Mouse (Mus musculus) spleen, adult 12 weeks (tissue): Measurements from ENCODE around the gene Mrpl49.
"Not testable (repeated sequence)": the region's sequence is repeated elsewhere in the genome, so short reads cannot be mapped to it uniquely, and the experiment has no call there.

Source experiments
- DNase-seq: peaks from one replicate; pipeline ENCODE4 v3.0.0; 2022; ENCODE audit warnings: low spot score

The Mrpl49 gene

DNA sequence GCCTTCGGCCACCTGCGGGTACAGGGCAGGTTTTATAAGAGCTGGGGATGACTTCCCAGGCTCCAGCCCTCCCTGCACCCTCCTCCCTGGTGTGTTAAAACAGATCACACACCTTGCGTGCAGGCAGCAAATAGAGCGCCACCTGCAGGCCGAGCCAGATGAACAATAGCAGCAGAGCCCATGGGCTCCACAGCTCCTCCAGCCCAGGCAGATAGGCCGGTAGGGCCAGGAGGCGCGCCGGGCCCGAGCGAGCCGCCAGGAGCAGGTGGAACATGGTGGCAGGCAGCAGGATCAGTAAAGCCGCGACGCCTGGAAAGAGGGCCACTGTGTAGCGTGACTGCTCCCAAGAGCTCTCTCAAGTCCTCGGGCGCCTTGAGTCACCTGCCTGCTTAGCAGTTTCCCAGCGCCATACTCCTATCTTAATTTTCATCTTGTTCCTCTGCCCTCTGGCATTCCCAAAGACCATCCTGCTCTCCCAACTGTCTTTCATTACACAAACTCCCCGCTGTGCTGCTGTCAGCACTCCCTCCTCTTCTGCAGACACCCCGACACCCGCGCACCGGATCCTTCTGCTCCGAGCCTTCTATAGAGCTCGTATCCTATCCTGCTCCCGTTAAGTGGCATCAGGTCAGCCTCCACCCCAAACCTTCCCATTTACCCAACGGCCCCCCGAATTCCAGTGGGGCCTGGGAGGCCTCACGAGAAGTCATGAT, 9.6 kb upstream of the Mrpl49 start:
- peak; percentile 76 for DNase-seq

- no peak for DNase-seq
Measured at GRCm38 (mm10) chr19:6066571-6066970, 9.0 kb upstream of the Mrpl49 start.

DNA sequence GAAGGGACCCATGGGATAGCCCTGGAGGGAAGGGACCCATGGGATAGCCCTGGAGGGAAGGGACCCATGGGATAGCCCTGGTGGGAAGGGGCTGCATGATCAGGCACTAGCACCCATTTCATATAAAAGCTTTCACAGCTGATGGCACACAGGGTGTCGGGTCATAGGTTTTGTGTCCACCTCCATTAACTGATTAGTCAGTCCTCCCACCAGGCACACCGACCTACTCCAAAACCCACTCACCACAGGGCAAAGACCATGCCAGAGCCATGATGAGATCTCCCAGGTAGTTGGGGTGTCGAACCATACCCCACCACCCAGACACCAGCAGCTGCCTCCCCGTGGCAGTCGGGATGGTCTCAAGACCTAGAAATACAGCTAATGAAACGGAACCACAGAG, 5.5 kb upstream of the Mrpl49 start:
- no peak for DNase-seq

- no peak for DNase-seq
Measured at GRCm38 (mm10) chr19:6062418-6062817, 4.8 kb upstream of the Mrpl49 start.

DNA sequence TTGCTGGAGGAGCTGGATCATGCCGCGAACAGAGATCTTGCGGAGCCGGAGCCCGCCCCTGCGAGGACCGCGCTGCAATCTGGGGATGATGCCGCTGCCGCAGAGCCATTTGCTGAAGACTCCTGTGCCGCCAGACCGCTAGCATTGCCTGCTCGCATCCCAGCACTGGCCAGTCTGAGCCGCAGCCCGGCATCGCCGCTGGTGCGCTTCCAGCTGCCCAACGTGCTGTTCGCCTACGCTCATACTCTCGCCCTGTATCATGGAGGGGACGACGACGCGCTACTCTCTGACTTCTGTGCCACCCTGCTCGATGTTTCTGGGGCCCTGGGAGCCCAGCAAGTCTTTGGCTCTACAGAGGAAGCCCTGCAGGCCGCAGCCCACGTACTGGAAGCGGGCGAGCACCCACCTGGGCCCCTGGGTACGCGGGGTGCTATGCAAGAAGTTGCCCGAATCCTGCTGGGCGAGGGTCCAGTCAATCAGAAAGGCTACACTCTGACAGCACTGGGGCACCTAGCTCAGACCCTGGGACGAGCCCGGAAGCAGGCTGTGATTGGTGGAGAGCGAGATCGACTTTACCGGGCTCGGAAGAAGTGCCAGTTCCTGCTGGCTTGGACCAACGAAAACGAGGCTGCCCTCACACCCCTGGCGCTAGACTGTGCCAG, 4.2 kb upstream of the Mrpl49 start:
- DNase-seq: no peak

- DNase-seq: peak; percentile 84
Measured at GRCm38 (mm10) chr19:6061021-6061533, 3.5 kb upstream of the Mrpl49 start, which contains the start of gene Znhit2. Gene Znhit2 (plus strand): TSS chr19:6061192.

DNA sequence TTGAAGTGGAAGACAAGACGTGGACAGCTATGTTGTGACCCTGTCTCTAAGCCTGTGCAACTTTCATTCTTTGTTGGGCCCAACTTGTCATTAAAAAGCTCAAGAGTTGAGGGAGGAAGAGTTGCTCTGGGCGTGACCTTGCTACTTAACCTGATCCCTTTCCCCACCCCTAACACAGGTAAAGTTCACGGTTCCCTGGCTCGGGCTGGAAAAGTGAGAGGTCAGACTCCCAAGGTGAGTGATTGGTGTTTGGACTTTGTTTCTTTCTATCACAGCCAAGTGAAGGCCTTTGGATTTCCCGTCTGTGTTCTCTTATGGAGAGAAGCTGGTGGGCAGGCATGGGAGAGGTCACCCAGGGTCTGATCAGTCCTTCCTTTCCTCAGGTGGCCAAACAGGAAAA, 1.4 kb upstream of the Mrpl49 start:
- no peak for DNase-seq

GRCm38 (mm10) chr19:6058513-6058912, 928 bp upstream of the Mrpl49 start:
- DNase-seq: no peak

- no peak for DNase-seq
Measured at GRCm38 (mm10) chr19:6056696-6057095, 889 bp downstream of the Mrpl49 start.

- no peak for DNase-seq
Measured at GRCm38 (mm10) chr19:6054296-6054695, 3.3 kb downstream of the Mrpl49 start.

DNA sequence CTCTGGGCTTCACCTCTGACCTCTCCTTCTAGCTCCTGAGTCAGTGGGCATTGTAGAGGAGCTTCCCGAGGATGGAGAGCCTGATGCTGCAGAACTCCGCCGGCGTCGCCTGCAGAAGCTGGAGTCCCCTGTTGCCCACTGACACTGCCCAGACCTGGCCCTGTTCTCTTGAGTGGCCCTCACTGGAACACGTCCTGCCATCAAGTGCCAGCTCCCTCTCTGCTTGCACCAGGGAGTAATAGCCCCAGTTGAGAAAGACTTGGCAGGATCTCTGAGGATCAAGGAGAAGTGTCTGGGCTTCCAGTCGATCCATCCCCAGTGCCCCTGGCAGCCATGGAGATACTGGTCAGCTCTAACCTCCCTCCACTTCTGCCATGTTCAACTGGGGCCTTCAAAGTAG, 5.1 kb downstream of the Mrpl49 start:
- no peak for DNase-seq

DNA sequence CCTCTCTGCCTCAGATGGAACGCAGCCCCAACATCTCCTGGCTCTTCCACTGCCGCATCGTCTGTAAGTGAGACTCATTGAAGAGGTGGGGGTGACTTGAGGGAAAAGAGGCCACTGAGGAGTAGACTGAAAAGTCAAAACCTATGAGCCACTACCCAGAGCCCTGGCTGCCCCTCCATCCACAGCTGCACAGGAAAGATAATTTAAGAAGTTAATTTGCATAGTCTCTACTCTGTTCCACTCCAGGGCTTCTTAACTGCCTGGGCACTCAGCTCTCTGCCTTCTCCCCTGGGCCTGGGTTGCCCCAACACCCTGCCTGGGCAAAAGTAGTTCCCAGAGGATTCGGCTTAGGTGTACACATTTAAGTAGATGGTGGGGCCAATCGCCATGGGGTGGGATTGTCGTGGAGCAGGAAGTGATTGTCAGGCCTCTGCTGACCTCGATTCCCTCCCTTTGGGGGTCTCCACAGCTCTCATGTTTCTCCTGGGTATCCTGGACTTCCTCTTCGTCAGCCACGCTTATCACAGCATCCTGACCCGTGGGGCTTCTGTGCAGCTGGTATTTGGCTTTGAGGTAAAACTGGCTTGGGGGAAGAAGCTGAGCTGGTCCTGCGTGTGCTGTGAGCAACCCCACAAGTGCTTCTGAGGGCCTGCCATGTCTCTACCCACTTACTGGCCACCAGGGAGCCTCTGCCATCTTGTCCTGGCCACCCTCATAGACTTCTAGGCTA, 8.7 kb downstream of the Mrpl49 start:
- DNase-seq: no peak

DNA sequence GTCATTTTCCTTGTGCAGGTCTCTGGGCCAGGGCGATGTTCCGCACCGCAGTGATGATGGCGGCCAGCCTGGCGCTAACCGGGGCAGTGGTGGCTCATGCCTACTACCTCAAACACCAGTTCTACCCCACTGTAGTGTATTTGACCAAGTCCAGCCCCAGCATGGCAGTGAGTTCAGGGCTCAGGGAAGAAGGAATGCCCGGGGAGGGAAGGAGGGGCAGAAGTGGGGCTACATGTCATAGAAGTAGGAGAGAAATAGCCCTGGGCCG, 9.8 kb downstream of the Mrpl49 start:
- no peak for DNase-seq

GRCm38 (mm10) chr19:6047154-6047898, 10.3 kb downstream of the Mrpl49 start:
- DNase-seq: no peak

- DNase-seq: peak; percentile 89
Measured at GRCm38 (mm10) chr19:6046294-6047153, 11.1 kb downstream of the Mrpl49 start, which contains the start of gene Syvn1. Gene Syvn1 (plus strand): TSS chr19:6046576.

DNA sequence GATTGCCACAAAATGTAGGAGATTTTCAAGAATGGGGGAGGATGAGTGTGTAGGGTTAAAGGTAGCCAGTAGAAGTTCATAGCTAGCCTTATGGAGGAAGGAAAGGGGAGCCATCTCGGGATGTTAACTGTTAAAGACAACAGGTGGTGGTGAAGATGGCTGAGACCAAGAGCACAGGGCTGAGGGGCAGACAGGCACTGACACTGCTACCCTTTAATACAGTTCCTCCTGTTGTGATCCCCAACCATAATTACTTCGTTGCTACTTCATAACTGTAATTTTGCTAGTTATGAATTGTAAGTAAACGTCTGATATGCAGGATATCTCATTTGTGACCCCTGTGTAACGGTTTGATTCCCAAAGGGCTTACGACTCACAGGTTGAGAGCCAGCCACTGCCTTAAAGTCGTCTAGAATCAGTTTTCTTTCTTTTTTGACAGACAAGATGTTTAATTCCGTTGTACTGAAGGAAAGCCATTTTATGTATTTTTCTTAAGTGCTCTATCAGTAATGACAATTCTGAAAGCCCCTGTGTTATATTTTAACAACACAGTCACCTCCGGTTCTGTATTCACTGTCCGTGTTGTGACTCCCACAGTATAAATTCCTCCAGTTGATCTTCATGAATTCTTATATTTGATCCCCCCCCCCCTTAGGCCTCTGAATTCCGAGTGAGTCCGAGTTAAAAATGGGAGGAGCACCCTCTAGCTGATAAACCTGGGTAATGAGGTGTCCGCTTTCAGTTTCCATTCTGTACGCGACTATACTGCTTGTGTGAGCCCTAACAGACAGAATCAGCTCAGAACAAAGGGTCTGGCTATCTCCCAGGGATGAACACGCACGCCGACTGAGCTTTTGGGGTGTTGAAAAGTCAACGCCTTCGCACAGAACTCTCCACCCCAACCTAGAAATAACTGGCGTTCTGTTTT, 12.0 kb downstream of the Mrpl49 start:
- DNase-seq: no peak

DNA sequence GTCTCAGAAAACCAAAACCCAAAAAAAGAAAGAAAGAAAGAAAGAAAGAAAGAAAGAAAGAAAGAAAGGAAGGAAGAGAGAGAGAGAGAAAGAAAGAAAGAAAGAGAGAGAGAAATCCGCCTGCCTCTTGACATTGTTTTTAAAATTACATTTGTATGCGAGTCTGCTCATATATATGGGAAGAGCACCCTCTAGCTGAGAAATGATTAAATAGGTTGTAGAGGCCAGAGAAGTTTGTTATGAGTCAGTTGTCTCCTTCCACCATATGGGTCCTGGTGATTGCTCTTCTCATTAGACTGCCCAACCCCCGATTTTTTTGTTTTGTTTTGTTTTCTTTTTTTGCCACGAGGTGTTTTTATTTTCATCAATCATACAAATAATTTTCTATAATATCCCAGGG, 13.5 kb downstream of the Mrpl49 start:
- not testable (repeated sequence) for DNase-seq

GRCm38 (mm10) chr19:6042293-6042692, 15.3 kb downstream of the Mrpl49 start:
- DNase-seq: no peak

GRCm38 (mm10) chr19:6040002-6040401, 17.6 kb downstream of the Mrpl49 start:
- no peak for DNase-seq

DNA sequence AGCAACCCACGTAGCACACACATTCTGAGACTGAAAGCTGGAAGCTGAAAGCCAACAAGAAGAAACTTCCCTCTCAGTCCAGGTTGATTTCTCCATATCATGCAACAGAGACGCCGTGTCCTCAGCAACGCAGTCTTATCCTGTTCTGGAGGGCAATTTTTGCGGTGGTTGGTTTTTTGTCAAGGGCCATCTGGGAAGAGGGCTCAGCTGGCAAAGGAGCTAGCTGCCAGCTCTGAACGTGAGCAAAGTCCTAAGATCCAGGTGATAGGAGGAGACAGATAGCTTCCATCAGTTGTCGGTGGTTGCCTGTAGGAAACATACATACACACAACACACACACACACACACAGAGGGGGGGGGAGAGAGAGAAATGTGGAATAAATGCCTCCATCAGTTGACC, 19.3 kb downstream of the Mrpl49 start:
- DNase-seq: no peak
